Mouse (Mus musculus): ENCODE results near the gene Ldhb. TPM values are rescaled to one million over a fixed set of nuclear protein-coding genes. Genes with fewer than 3 reads are reported as not detected.
A peak's percentile ranks its signal among the peaks of the same experiment; 100 is the strongest.

Gene Ldhb
- 100 to 1,000 TPM; 466 to 479 TPM for total RNA-seq (2021)

DNA sequence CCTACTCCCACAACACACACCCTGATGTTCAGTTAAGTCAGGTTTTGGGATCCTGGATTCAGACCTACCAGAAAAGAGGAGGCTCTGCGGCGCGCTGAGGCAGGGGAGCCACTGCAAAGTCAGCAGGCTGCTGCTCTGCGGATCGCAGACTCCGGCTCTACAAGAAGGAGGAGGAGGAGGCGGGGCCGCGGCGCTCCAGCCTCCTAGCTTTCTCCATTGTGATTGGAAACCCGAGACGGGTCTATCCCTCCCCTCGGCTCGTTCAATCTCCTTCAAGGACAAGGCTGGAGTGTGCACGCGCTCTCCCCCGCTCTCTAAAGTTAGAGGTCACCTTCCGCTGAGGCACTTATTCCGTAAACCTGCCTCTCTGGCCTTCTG, at the start of gene Ldhb:
Ldhb (minus strand) TSS at position 173 of the 378 bp plus-strand sequence.
- intact Hi-C loops (cut with DNase I): loop anchor here (5.0 kb wide), 1 partner anchor 120 kb away; the partner anchor contains the start of genes Golt1b and Recql

GRCm38 (mm10) chr6:142555988-142556387, 48.2 kb upstream of the Ldhb start:
- intact Hi-C loops (cut with DNase I): no loop called here
- DNase-seq (ENCODE audit: extremely low spot score in 1 of 2, low spot score in 2 of 2): no peak

More for the DNA sequence above, at the start of gene Ldhb:
- peak; percentile 93 to 94 for DNase-seq (ENCODE audit: extremely low spot score in 1 of 2, low spot score in 2 of 2)

GRCm38 (mm10) chr6:142551482-142551881, 43.7 kb upstream of the Ldhb start:
- intact Hi-C loops (cut with DNase I): no loop called here
- DNase-seq (ENCODE audit: extremely low spot score in 1 of 2, low spot score in 2 of 2): no peak

DNA sequence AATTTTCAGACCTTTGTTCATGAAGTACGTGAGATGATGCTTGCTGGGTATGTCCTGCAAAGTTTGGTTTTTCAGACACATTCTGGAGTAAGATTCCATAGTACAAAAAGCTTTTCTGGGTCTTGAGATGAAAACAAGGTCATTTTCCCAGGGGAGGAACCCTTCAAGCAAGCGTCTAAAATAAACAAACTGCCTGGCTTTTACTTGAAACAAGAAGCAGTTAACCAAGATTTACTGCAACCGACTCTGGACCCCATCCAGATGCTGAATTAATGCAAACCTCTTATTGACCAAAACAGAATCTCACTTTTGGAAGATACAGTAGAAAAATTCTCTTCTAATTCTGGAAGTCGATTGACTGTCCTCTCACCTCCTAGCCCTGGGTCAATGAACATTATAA, 43.1 kb upstream of the Ldhb start:
- intact Hi-C loops (cut with DNase I): no loop called here
- DNase-seq (ENCODE audit: extremely low spot score in 1 of 2, low spot score in 2 of 2): no peak

- intact Hi-C loops (cut with DNase I): no loop called here
- DNase-seq (ENCODE audit: extremely low spot score in 1 of 2, low spot score in 2 of 2): no peak
These were observed 40.6 kb upstream of the Ldhb start for GRCm38 (mm10) chr6:142548377-142548776.

DNA sequence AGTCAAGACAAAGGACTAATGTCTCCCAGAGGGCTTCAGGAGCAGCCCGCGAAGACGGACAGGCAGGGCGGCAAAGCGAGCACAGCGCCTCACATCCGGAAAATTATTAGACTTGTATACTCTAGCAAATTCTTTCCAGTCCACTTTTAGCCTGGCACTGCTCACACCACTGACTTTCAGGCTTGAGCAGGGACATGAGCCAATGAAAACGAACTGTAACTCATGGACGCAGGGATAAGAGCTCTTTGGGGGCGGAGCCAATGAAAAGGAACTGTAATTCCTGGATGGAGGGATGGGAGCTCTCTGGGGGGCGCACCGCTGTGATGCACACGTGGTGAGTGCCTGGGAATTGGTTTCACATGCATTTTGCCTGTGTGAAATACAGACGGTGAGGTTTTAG, 37.4 kb upstream of the Ldhb start:
- peak in 1 of 2 experiments; percentile 73 for DNase-seq (ENCODE audit: extremely low spot score in 1 of 2, low spot score in 2 of 2)
- intact Hi-C loops (cut with DNase I): no loop called here

GRCm38 (mm10) chr6:142543648-142544047, 35.9 kb upstream of the Ldhb start:
- intact Hi-C loops (cut with DNase I): no loop called here
- DNase-seq (ENCODE audit: extremely low spot score in 1 of 2, low spot score in 2 of 2): no peak

DNA sequence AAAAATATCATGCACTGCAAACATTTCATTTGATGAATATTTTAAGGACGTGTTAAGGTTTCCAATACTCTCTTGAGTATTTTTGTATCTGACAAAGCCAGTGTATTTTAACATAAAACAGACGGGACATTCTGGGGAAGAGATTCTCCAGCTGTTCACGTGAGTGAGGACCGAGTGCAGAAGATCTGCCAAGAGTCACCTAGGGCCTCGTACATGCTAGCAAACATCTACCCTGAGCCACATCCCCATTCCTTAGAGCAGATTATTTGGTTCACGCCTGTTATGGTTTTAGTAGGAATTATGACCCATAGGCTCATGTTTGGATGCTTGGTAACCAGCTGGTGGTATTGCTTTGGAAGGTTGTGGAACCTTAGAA, 35.0 kb upstream of the Ldhb start:
- intact Hi-C loops (cut with DNase I): no loop called here
- no peak for DNase-seq (ENCODE audit: extremely low spot score in 1 of 2, low spot score in 2 of 2)

- intact Hi-C loops (cut with DNase I): no loop called here
- DNase-seq (ENCODE audit: extremely low spot score in 1 of 2, low spot score in 2 of 2): no peak
These were observed 34.5 kb upstream of the Ldhb start for GRCm38 (mm10) chr6:142542082-142542799.

- no peak for DNase-seq (ENCODE audit: extremely low spot score in 1 of 2, low spot score in 2 of 2)
- intact Hi-C loops (cut with DNase I): no loop called here
These were observed 32.9 kb upstream of the Ldhb start for GRCm38 (mm10) chr6:142540561-142541160.

DNA sequence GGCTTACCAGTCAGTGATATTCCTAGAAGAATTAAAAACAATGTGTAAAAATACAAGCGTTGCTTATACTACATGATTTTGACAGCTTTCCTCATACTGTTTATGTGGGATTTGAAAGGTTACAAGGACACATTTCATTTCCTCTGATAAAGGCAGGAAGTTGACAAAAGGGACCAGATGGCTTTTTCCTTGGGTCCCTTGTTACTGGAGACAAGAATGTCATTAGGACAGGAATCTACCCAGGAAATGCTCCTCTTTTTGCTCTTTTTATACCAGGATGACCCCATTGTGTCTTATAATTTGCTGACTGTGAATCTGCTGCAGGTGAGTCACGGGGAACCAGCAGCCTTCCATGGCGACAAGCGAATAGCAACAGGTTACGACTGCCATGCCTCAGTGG, 32.4 kb upstream of the Ldhb start:
- no peak for DNase-seq (ENCODE audit: extremely low spot score in 1 of 2, low spot score in 2 of 2)
- intact Hi-C loops (cut with DNase I): no loop called here

DNA sequence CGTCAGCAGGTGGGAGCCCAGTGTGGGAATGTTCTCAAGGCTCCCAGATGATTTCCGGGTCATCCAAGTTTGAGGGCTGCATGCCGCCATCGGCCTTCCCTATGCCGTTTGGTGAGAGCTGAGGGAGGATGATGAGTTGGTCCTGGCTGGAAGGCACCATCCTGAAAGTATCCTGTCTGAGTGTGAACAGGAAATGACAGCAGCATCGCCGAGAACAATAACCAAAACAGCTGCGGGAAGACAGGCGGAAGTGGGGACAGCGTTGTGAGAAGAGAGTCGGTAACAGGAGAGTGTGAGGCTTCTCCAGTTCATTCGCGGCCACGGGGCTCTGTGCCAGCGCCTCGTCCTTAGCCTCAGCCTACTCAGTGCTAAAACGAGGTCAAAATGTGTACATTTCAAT, 30.7 kb upstream of the Ldhb start:
- DNase-seq (ENCODE audit: extremely low spot score in 1 of 2, low spot score in 2 of 2): peak in 1 of 2 experiments; percentile 47
- intact Hi-C loops (cut with DNase I): no loop called here

DNA sequence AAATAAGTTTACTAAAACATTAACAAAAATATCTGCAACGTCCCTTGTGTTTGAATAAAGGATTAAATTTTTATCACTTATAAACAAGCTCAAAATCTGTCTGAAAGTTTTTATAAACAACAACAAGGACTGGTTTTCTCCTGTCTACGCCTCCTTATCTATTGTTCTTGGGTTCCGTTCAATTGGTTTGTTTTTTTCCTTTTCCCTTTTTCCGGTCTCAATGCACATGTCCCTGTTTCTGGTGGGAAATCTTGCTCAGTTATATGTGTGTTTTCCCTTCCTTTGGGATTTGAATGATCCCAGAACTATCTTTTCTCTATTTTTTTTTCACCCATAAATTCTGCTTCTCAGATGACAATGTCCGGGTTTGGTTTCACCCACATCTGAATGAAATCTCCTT, 25.7 kb upstream of the Ldhb start:
- intact Hi-C loops (cut with DNase I): no loop called here
- DNase-seq (ENCODE audit: extremely low spot score in 1 of 2, low spot score in 2 of 2): no peak

DNA sequence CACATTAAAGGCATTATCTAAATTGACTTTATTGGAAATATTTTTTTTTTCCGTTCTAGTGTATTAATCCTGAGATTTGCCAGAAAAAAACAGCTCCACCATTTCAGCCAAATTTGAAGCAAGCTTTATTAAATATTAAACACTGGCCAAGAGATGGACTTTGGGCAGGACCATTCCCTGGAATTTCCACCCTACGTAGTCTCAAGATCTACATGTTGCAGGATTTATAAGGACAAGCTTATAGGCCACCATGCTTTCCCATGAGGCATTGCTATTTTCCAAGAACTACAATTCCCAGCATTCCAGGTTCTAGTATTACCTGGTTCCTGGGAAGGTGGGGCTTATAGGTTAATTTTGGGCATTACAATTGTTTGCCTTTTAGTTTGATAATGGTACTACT, 24.9 kb upstream of the Ldhb start:
- intact Hi-C loops (cut with DNase I): no loop called here
- no peak for DNase-seq (ENCODE audit: extremely low spot score in 1 of 2, low spot score in 2 of 2)

GRCm38 (mm10) chr6:142532141-142532540, 24.4 kb upstream of the Ldhb start:
- intact Hi-C loops (cut with DNase I): no loop called here
- no peak for DNase-seq (ENCODE audit: extremely low spot score in 1 of 2, low spot score in 2 of 2)

DNA sequence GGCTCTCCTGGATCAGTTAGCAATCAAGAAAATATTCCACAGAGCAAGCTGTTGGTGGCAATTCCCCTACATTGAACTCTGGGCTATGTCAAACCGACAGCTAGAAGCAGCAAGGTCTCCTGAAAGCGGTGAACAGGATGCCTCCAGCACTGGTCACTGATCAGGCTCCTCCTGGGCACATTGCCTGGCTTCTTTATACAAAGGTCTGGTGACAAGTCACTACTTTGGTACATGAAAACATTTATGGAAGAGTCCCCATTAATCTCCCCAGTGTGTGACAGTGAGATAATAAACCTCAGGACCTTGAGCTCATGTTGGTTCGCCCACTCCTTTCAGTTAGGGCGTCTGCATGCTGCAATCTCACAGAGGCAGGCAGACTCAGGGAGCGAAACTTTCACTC, 22.6 kb upstream of the Ldhb start:
- DNase-seq (ENCODE audit: extremely low spot score in 1 of 2, low spot score in 2 of 2): no peak
- intact Hi-C loops (cut with DNase I): no loop called here

GRCm38 (mm10) chr6:142529680-142530079, 21.9 kb upstream of the Ldhb start:
- no peak for DNase-seq (ENCODE audit: extremely low spot score in 1 of 2, low spot score in 2 of 2)
- intact Hi-C loops (cut with DNase I): no loop called here

- intact Hi-C loops (cut with DNase I): no loop called here
These were observed 20.3 kb upstream of the Ldhb start for GRCm38 (mm10) chr6:142527931-142528562.

DNA sequence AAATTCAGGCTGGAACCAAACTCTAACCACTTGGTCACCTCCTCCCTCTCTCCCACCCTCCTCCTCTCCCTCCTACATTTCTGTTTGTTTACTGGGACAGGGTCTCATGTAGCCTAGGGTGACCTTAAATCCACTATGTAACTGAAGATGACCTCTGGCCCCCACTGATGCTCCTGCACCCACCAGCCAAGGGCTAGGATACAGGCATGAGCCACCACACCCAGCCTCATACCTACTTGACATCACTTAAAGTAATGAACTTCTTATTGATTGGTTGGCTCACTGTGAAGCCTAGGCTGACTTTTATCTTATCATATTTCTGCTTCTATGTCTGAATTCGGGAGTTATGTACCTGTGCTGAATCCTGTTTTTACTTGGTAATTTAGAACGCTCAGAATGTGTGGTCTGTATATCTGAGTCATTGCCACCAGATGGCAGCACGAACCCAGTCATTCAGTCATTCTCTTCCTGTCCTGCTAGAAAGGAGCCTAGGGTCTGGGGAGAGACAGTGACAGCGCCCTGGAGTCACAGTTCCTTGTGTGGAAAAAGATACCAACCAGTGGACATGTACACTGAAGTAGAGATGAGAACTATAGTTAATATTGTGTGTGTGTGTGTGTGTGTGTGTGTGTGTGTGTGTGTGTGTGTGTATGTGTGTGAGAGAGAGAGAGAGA, 17.0 kb upstream of the Ldhb start:
- DNase-seq (ENCODE audit: extremely low spot score in 1 of 2, low spot score in 2 of 2): peak; percentile 53 to 69

More at GRCm38 (mm10) chr6:142527931-142528562, 20.3 kb upstream of the Ldhb start:
- no peak for DNase-seq (ENCODE audit: extremely low spot score in 1 of 2, low spot score in 2 of 2)

More for the DNA sequence above, 17.0 kb upstream of the Ldhb start:
- intact Hi-C loops (cut with DNase I): loop anchor here (2.0 kb wide), 1 partner anchor 210 kb away; no protein-coding TSS in a partner anchor
